Mouse (Mus musculus) lung, adult 2 months (tissue): Measurements from ENCODE around the gene Dusp3.

Experiments used
- CTCF ChIP-seq: fragments of 200-500 bp; IDR thresholded peaks from 2 replicates; pipeline ENCODE4 v1.5.1; 2011; ENCODE audit warnings: mild to moderate bottlenecking, low read length, control low read depth; ENCODE audit not compliant: insufficient read depth
- POLR2A ChIP-seq: fragments of 200-500 bp; IDR thresholded peaks from 2 replicates; pipeline ENCODE4 v1.6.1; 2011; ENCODE audit warnings: low read depth, mild to moderate bottlenecking, control low read depth, low read length, borderline replicate concordance; ENCODE audit errors: extremely low read depth

- TF ChIP-seq POLR2A, result no peak
- TF ChIP-seq CTCF, result no peak
Measured at GRCm38 (mm10) chr11:102016136-102016535, 29.3 kb upstream of the Dusp3 start.
